Mouse (Mus musculus) lung, adult 2 months (tissue): ENCODE data around the gene Prss27. TPM values are rescaled to one million over a fixed set of nuclear protein-coding genes. Genes with fewer than 3 reads are reported as not detected.

Experiments used
- DNase-seq: peaks from one replicate; pipeline ENCODE4 v3.0.0; 2022
- H3K4me1 ChIP-seq: fragments of 200-500 bp; 2 replicates; pipeline ENCODE4 v1.6.1; 2011; ENCODE audit warnings: low read length; ENCODE audit not compliant: control insufficient read depth, insufficient read depth
- H3K4me3 ChIP-seq: fragments of 200-500 bp; replicated peaks from 2 replicates; pipeline ENCODE3; 2011; ENCODE audit warnings: low read depth, mild to moderate bottlenecking, control low read depth, low read length; ENCODE audit errors: extremely low read depth
- CTCF ChIP-seq: fragments of 200-500 bp; IDR thresholded peaks from 2 replicates; pipeline ENCODE4 v1.5.1; 2011; ENCODE audit warnings: mild to moderate bottlenecking, low read length, control low read depth; ENCODE audit not compliant: insufficient read depth
- POLR2A ChIP-seq: fragments of 200-500 bp; IDR thresholded peaks from 2 replicates; pipeline ENCODE4 v1.6.1; 2011; ENCODE audit warnings: low read depth, mild to moderate bottlenecking, control low read depth, low read length, borderline replicate concordance; ENCODE audit errors: extremely low read depth
- WGBS: fragments of 180-500 bp; shearing (Covaris S2); methylation state at CpG from one replicate; pipeline ENCODE4 v1.1.7; 2018; 5-methylcytosine and 5-hydroxymethylcytosine counted together
- polyA plus RNA-seq: library from polyadenylated mRNA; depleted of rRNA; stranded (reverse); fragments of >200 nt; gene quantifications from 2 replicates; pipeline ENCODE4 v1.2.3, GENCODE M21; 2012; rRNA removed

The Prss27 gene
- polyA plus RNA-seq = 0.24 and 12.9 TPM in 2 replicates

GRCm38 (mm10) chr17:24037844-24038243 is at the start of gene Prss27:
Gene Prss27, plus strand, starts transcription at chr17:24038144.
- WGBS = 58% methylated on average over 4 of the region's 4 CpGs
- Histone ChIP-seq H3K4me1 (no peaks in the 10 kb centered on the region), H3K4me3 (no peak within 1 kb of the TSS)
- no peak for DNase-seq
- TF ChIP-seq POLR2A (no peak), CTCF (no peak)

GRCm38 (mm10) chr17:23989802-23990201 is 48.1 kb upstream of the Prss27 start:
- 30% methylated on average over 2 of the region's 2 CpGs for WGBS
- DNase-seq = peak; percentile 54

GRCm38 (mm10) chr17:23992789-23993553 is 45.0 kb upstream of the Prss27 start:
- Histone ChIP-seq H3K4me3 (no peak overlapping the region), H3K4me1 (peaks cover 2% of the 10 kb centered on the region; the same call in 1 of the 2 replicates)
- WGBS = 68% methylated on average over 9 of the region's 9 CpGs
- DNase-seq = no peak
- TF ChIP-seq CTCF (no peak), POLR2A (no peak)

More at GRCm38 (mm10) chr17:23989802-23990201, 48.1 kb upstream of the Prss27 start:
- TF ChIP-seq POLR2A = no peak
- TF ChIP-seq CTCF = no peak
- no peak overlapping the region for H3K4me3 ChIP-seq
- H3K4me1 ChIP-seq = peaks cover 2% of the 10 kb centered on the region; the same call in 1 of the 2 replicates

- TF ChIP-seq CTCF (peak; percentile 55), POLR2A (no peak)
- Histone ChIP-seq H3K4me1 (peaks cover 2% of the 10 kb centered on the region; the same call in 1 of the 2 replicates), H3K4me3 (no peak overlapping the region)
- peak; percentile 88 for DNase-seq
- WGBS = 14% methylated on average over 31 of the region's 31 CpGs
These were observed 44.1 kb upstream of the Prss27 start for GRCm38 (mm10) chr17:23993559-23994428.

GRCm38 (mm10) chr17:23994667-23995066 is 43.3 kb upstream of the Prss27 start:
- Histone ChIP-seq H3K4me3 (no peak overlapping the region), H3K4me1 (peaks cover 2% of the 10 kb centered on the region; the same call in 1 of the 2 replicates)
- 69% methylated on average over 7 of the region's 7 CpGs for WGBS
- DNase-seq = no peak
- no peak for TF ChIP-seq POLR2A
- TF ChIP-seq CTCF = no peak

- TF ChIP-seq POLR2A (no peak), CTCF (no peak)
- 43% methylated on average over 1 of the region's 1 CpGs for WGBS
- Histone ChIP-seq H3K4me3 (no peak overlapping the region), H3K4me1 (peaks cover 2% of the 10 kb centered on the region; the same call in 1 of the 2 replicates)
- no peak for DNase-seq
These were observed 42.5 kb upstream of the Prss27 start for GRCm38 (mm10) chr17:23995421-23995820.

GRCm38 (mm10) chr17:23997901-23998300 is 40.0 kb upstream of the Prss27 start, which contains the start of gene Prss22:
Gene Prss22, minus strand, starts transcription at chr17:23998100.
- H3K4me1 ChIP-seq = peaks cover 2% of the 10 kb centered on the region; the same call in 1 of the 2 replicates
- DNase-seq = no peak
- no peak for TF ChIP-seq POLR2A
- TF ChIP-seq CTCF = no peak
- 58% methylated on average over 2 of the region's 2 CpGs for WGBS
- no peak within 1 kb of the TSS for H3K4me3 ChIP-seq

- no peak for DNase-seq
- Histone ChIP-seq H3K4me1 (peaks cover 2% of the 10 kb centered on the region; the same call in 1 of the 2 replicates), H3K4me3 (no peak overlapping the region)
- WGBS = 42% methylated on average over 6 of the region's 6 CpGs
- no peak for TF ChIP-seq CTCF
- no peak for TF ChIP-seq POLR2A
These were observed 39.6 kb upstream of the Prss27 start for GRCm38 (mm10) chr17:23998383-23998782.

GRCm38 (mm10) chr17:24000404-24000803 is 37.5 kb upstream of the Prss27 start:
- TF ChIP-seq POLR2A (no peak), CTCF (no peak)
- no peak for DNase-seq

More at GRCm38 (mm10) chr17:24000404-24000803, 37.5 kb upstream of the Prss27 start:
- no peak overlapping the region for H3K4me3 ChIP-seq
- H3K4me1 ChIP-seq = no peaks in the 10 kb centered on the region
- WGBS = 53% methylated on average over 5 of the region's 5 CpGs
